Mouse (Mus musculus) forebrain, embryonic 15.5 days (tissue): ENCODE measurements around the gene Vstm5. TPM values are rescaled to one million over a fixed set of nuclear protein-coding genes. Genes with fewer than 3 reads are reported as not detected.

ENCODE experiments used
- ATAC-seq: fragments of 200-750 bp; cut with Nextera tagmentation; replicated peaks from 2 replicates; pipeline ENCODE4 v1.8.0; 2017; ENCODE audit warnings: mild to moderate bottlenecking, moderate TSS enrichment, moderate library complexity
- H3K27ac ChIP-seq: fragments of 300-500 bp; sonication (generic); replicated peaks from 2 replicates; pipeline ENCODE4 v1.5.1; 2015; ENCODE audit warnings: mild to moderate bottlenecking, inconsistent platforms
- H3K27me3 ChIP-seq: fragments of 300-500 bp; sonication (generic); 2 replicates; pipeline ENCODE4 v1.6.1; 2015; ENCODE audit warnings: inconsistent platforms
- H3K36me3 ChIP-seq: fragments of 300-500 bp; sonication (generic); 2 replicates; pipeline ENCODE4 v1.6.1; 2015; ENCODE audit warnings: mild to moderate bottlenecking, inconsistent platforms
- H3K4me1 ChIP-seq: fragments of 300-500 bp; sonication (generic); 2 replicates; pipeline ENCODE4 v1.6.1; 2015; ENCODE audit warnings: inconsistent platforms
- H3K4me2 ChIP-seq: fragments of 300-500 bp; sonication (generic); replicated peaks from 2 replicates; pipeline ENCODE4 v1.6.1; 2015; ENCODE audit warnings: mild to moderate bottlenecking, inconsistent platforms
- H3K4me3 ChIP-seq: fragments of 300-500 bp; sonication (generic); 2 replicates; pipeline ENCODE4 v1.5.1; 2015; ENCODE audit warnings: mild to moderate bottlenecking, inconsistent platforms
- H3K9ac ChIP-seq: fragments of 300-500 bp; sonication (generic); replicated peaks from 2 replicates; pipeline ENCODE4 v1.6.1; 2015; ENCODE audit warnings: mild to moderate bottlenecking, inconsistent platforms
- H3K9me3 ChIP-seq: fragments of 300-500 bp; sonication (generic); 2 replicates; pipeline ENCODE4 v1.6.1; 2016; ENCODE audit warnings: inconsistent platforms
- WGBS: fragments of 180-500 bp; shearing (Covaris S2); methylation state at CpG from one replicate; pipeline ENCODE4 v1.1.7; 2015; ENCODE audit warnings: mixed read lengths; 5-methylcytosine and 5-hydroxymethylcytosine counted together
- polyA plus RNA-seq: library from polyadenylated mRNA; unstranded; fragments of >200 nt; fragmentation: Nextera tagmentation; extraction: Ambion mirVana; gene quantifications from 2 replicates; pipeline ENCODE4 v1.2.1, GENCODE M21; 2015

Gene Vstm5
- polyA plus RNA-seq, 1 experiment from 2014 or later = 6.8 TPM

- peak overlapping the region; percentile 79; the same call in 1 of the 2 replicates for H3K4me2 ChIP-seq
- H3K9me3 ChIP-seq = no peaks in the 10 kb centered on the region
- H3K9ac ChIP-seq = no peak overlapping the region
- no peaks in the 10 kb centered on the region for H3K27me3 ChIP-seq
- peaks cover 12% of the 10 kb centered on the region for H3K4me1 ChIP-seq
- no peak overlapping the region for H3K27ac ChIP-seq
- peak overlapping the region; percentile 52; the same call in 1 of the 2 replicates for H3K4me3 ChIP-seq
- no peak for ATAC-seq
- H3K36me3 ChIP-seq = no peaks in the 10 kb centered on the region
- WGBS = 92% methylated on average over 6 of the region's 6 CpGs
Observed at GRCm38 (mm10) chr9:15240006-15240405, 1.2 kb downstream of the Vstm5 start.

DNA sequence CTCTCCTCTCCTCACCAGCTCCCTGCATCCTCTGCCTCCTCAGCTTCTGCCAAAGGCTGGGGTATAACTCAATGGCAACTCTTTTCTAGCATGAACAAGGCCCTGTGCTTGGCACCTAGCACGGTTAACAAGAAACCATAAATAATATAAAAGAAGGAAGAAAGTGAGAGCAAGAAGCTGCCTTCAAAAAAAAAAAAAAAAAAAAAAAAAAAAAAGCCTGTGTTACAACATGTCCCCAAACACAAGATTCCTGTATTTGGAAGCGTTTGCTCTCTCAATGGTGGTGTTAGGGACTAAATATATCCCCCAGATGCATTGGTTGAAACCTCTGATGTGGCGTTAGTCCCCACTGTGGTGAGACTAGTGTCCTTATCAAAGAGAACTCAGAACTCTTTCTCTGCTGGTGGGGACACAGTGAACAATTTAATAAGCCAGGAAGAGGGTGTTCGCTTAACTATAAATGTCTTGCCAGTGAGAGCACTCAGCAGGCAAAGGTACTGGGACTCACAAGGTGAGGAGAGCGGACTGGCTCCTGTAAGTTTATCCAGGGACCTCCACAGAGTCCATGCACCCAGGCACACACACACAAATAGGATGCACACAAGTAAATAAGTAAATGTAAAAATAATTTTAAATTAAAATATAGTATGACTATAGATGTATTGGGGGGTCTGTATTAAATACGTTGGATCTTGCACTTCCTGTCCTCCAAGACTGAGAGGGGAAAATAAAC lies 2.2 kb downstream of the Vstm5 start:
- H3K4me1 ChIP-seq = peaks cover 12% of the 10 kb centered on the region
- ATAC-seq = no peak
- no peaks in the 10 kb centered on the region for H3K27me3 ChIP-seq
- no peak overlapping the region for H3K4me2 ChIP-seq
- no peak overlapping the region for H3K4me3 ChIP-seq
- no peak overlapping the region for H3K9ac ChIP-seq
- no peaks in the 10 kb centered on the region for H3K36me3 ChIP-seq
- no peak overlapping the region for H3K27ac ChIP-seq
- H3K9me3 ChIP-seq = no peaks in the 10 kb centered on the region
- WGBS = 70% methylated on average over 6 of the region's 6 CpGs

DNA sequence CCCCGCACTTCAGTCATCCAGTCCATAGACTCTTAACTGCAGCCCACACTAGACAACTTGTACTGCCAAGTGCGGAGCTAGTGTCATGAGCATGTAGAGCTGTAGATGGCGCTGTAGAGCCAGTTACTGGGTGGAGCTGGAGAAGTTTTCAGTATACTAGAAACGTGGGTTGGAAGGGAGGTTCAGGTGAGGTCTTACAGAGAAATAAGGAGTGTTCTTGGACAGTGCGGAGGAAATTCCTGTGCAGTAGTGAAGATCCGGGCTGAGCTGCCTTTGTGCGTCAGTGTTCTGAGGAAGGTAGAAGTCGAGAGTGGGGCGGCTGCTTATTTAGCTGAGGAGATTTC lies 2.7 kb downstream of the Vstm5 start:
- no peaks in the 10 kb centered on the region for H3K36me3 ChIP-seq
- H3K27ac ChIP-seq = no peak overlapping the region
- H3K9me3 ChIP-seq = no peaks in the 10 kb centered on the region
- peaks cover 12% of the 10 kb centered on the region for H3K4me1 ChIP-seq
- 46% methylated on average over 9 of the region's 9 CpGs for WGBS
- ATAC-seq = no peak
- H3K4me2 ChIP-seq = no peak overlapping the region
- no peaks in the 10 kb centered on the region for H3K27me3 ChIP-seq
- no peak overlapping the region for H3K9ac ChIP-seq
- H3K4me3 ChIP-seq = no peak overlapping the region

- no peak overlapping the region for H3K27ac ChIP-seq
- ATAC-seq = no peak
- no peak overlapping the region for H3K9ac ChIP-seq
- no peaks in the 10 kb centered on the region for H3K36me3 ChIP-seq
- H3K4me2 ChIP-seq = no peak overlapping the region
- no peaks in the 10 kb centered on the region for H3K27me3 ChIP-seq
- no peaks in the 10 kb centered on the region for H3K9me3 ChIP-seq
- WGBS = 96% methylated on average over 1 of the region's 1 CpGs
- no peak overlapping the region for H3K4me3 ChIP-seq
- H3K4me1 ChIP-seq = peaks cover 12% of the 10 kb centered on the region
Observed at GRCm38 (mm10) chr9:15242130-15242529, 3.3 kb downstream of the Vstm5 start.

- 83% methylated on average over 14 of the region's 14 CpGs for WGBS
- Histone ChIP-seq H3K4me1 (no peaks in the 10 kb centered on the region), H3K27me3 (no peaks in the 10 kb centered on the region), H3K4me2 (no peak overlapping the region), H3K27ac (no peak overlapping the region), H3K36me3 (no peaks in the 10 kb centered on the region), H3K9me3 (no peaks in the 10 kb centered on the region), H3K9ac (no peak overlapping the region), H3K4me3 (no peak overlapping the region)
- no peak for ATAC-seq
Observed at GRCm38 (mm10) chr9:15245319-15246075, 6.7 kb downstream of the Vstm5 start.

DNA sequence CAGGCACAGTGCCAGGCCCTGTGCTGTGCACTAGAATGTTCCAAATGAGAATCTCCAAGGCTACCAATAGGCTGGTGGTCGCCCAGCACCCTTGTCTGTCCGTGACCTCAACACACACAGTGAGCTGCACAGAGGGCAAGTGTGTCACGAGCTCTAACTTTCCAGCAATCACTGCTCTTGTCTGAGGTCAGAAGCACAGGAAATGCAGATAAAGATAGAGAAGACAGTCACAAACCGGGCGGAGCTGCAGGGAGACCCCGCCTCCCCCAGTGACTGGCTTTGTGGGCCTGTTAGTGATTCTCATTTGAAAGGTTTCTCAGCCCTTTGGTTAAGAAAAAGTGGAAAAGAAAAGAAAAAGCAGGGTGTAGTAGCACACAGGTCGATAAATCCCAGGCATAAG lies 11.5 kb downstream of the Vstm5 start:
- H3K4me1 ChIP-seq = no peaks in the 10 kb centered on the region
- no peaks in the 10 kb centered on the region for H3K9me3 ChIP-seq
- no peaks in the 10 kb centered on the region for H3K27me3 ChIP-seq
- H3K4me3 ChIP-seq = no peak overlapping the region
- H3K4me2 ChIP-seq = no peak overlapping the region
- no peak overlapping the region for H3K9ac ChIP-seq
- no peak overlapping the region for H3K27ac ChIP-seq
- no peaks in the 10 kb centered on the region for H3K36me3 ChIP-seq
- 80% methylated on average over 7 of the region's 7 CpGs for WGBS
- no peak for ATAC-seq

DNA sequence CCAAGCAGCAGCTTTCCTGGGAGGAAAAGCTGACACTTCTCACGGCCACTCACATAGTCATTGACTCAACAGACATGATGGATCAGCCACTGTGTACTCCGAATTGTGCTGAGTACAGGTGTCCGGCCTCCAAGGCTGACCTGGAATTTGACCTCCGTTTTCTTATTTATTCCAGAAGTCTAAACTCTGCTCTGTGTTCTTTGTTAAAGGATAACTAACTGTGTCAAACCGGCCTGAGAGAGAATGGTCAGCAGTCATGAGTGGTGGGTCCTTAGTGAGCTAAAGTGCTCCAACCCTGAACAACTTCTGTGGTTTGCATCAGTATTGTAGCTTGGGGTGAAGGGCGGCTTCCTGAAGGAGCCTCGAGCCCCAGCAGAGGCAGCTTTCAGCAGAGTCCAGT lies 13.4 kb downstream of the Vstm5 start:
- Histone ChIP-seq H3K9ac (no peak overlapping the region), H3K4me2 (no peak overlapping the region), H3K4me3 (no peak overlapping the region), H3K27me3 (no peaks in the 10 kb centered on the region), H3K27ac (no peak overlapping the region), H3K36me3 (no peaks in the 10 kb centered on the region), H3K9me3 (no peaks in the 10 kb centered on the region), H3K4me1 (no peaks in the 10 kb centered on the region)
- 78% methylated on average over 7 of the region's 7 CpGs for WGBS
- no peak for ATAC-seq

DNA sequence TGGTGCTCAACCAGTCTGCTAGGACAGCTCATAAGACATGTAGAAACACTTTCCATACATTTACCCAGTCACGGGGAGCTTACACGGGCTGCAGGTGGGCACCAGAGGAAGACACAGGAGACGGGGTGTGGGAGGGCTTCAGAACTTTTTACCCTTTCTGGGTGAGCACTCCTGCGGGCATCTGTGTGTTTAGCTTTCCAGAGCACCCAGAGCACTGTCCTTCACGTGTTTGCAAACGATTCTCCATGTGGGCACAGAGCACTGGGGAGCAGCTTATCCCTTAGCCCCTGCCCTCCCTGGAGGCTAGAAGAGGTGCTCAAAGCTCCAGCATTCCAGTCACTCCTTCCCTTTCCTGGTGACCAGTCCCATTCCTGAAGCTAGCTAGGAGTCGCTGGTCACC lies 15.7 kb downstream of the Vstm5 start:
- no peak overlapping the region for H3K4me3 ChIP-seq
- no peak overlapping the region for H3K4me2 ChIP-seq
- no peak overlapping the region for H3K27ac ChIP-seq
- 87% methylated on average over 7 of the region's 7 CpGs for WGBS
- no peak overlapping the region for H3K9ac ChIP-seq
- H3K27me3 ChIP-seq = no peaks in the 10 kb centered on the region
- ATAC-seq = no peak
- no peaks in the 10 kb centered on the region for H3K9me3 ChIP-seq
- no peaks in the 10 kb centered on the region for H3K4me1 ChIP-seq
- H3K36me3 ChIP-seq = 0 out of 2 replicates have a peak, but pooled peaks cover 3% of the 10 kb centered on the region

GRCm38 (mm10) chr9:15256214-15256613 lies 17.4 kb downstream of the Vstm5 start:
- no peak overlapping the region for H3K27ac ChIP-seq
- WGBS = 82% methylated on average over 3 of the region's 3 CpGs
- no peak overlapping the region for H3K9ac ChIP-seq
- no peak for ATAC-seq
- H3K4me1 ChIP-seq = no peaks in the 10 kb centered on the region
- H3K9me3 ChIP-seq = no peaks in the 10 kb centered on the region
- H3K4me3 ChIP-seq = no peak overlapping the region
- no peaks in the 10 kb centered on the region for H3K27me3 ChIP-seq
- H3K36me3 ChIP-seq = peaks cover 18% of the 10 kb centered on the region
- H3K4me2 ChIP-seq = no peak overlapping the region

GRCm38 (mm10) chr9:15261980-15262379 lies 23.1 kb downstream of the Vstm5 start:
- no peak overlapping the region for H3K9ac ChIP-seq
- H3K4me3 ChIP-seq = no peak overlapping the region
- H3K27me3 ChIP-seq = no peaks in the 10 kb centered on the region
- H3K4me1 ChIP-seq = no peaks in the 10 kb centered on the region
- no peak for ATAC-seq
- H3K4me2 ChIP-seq = no peak overlapping the region
- H3K27ac ChIP-seq = no peak overlapping the region
- H3K36me3 ChIP-seq = peaks cover 72% of the 10 kb centered on the region
- H3K9me3 ChIP-seq = no peaks in the 10 kb centered on the region
- 95% methylated on average over 8 of the region's 8 CpGs for WGBS

- Histone ChIP-seq H3K4me3 (no peak overlapping the region), H3K9me3 (no peaks in the 10 kb centered on the region), H3K36me3 (peaks cover 85% of the 10 kb centered on the region), H3K4me1 (no peaks in the 10 kb centered on the region), H3K4me2 (no peak overlapping the region), H3K9ac (no peak overlapping the region), H3K27ac (no peak overlapping the region), H3K27me3 (no peaks in the 10 kb centered on the region)
- WGBS = 98% methylated on average over 10 of the region's 10 CpGs
- ATAC-seq = no peak
Observed at GRCm38 (mm10) chr9:15263487-15263886, 24.6 kb downstream of the Vstm5 start.

GRCm38 (mm10) chr9:15273981-15274380 lies 35.1 kb downstream of the Vstm5 start:
- Histone ChIP-seq H3K4me3 (no peak overlapping the region), H3K27ac (no peak overlapping the region), H3K9ac (no peak overlapping the region), H3K4me1 (peaks cover 16% of the 10 kb centered on the region), H3K9me3 (no peaks in the 10 kb centered on the region), H3K27me3 (no peaks in the 10 kb centered on the region), H3K36me3 (peaks cover 79% of the 10 kb centered on the region), H3K4me2 (no peak overlapping the region)
- ATAC-seq = no peak
- 95% methylated on average over 2 of the region's 2 CpGs for WGBS
